Mouse (Mus musculus) midbrain, embryonic 14.5 days (tissue): ENCODE data around the gene Prss42. TPM values are rescaled to one million over a fixed set of nuclear protein-coding genes. Genes with fewer than 3 reads are reported as not detected.

ENCODE experiments used
- ATAC-seq: fragments of 200-750 bp; cut with Nextera tagmentation; 2 replicates; pipeline ENCODE4 v1.8.0; 2017; ENCODE audit warnings: moderate number of reproducible peaks, moderate library complexity; ENCODE audit not compliant: low FRiP score, low TSS enrichment
- DNase-seq: peaks from one replicate; pipeline ENCODE4 v3.0.0-alpha.2; 2015
- H3K27ac ChIP-seq: fragments of 300-500 bp; sonication (generic); replicated peaks from 2 replicates; pipeline ENCODE4 v1.5.1; 2014; ENCODE audit warnings: mild to moderate bottlenecking, low read depth, low read length, moderate library complexity
- H3K27me3 ChIP-seq: fragments of 300-500 bp; sonication (generic); 2 replicates; pipeline ENCODE4 v1.6.1; 2014; ENCODE audit warnings: low read length, control low read depth, mixed read lengths; ENCODE audit not compliant: control insufficient read depth, insufficient read depth
- H3K36me3 ChIP-seq: fragments of 300-500 bp; sonication (generic); 2 replicates; pipeline ENCODE4 v1.6.1; 2014; ENCODE audit warnings: low read length, control low read depth; ENCODE audit not compliant: control insufficient read depth, insufficient read depth
- H3K4me1 ChIP-seq: fragments of 300-500 bp; sonication (generic); 2 replicates; pipeline ENCODE4 v1.6.1; 2014; ENCODE audit warnings: mild to moderate bottlenecking, antibody characterized with exemption, low read length, control low read depth; ENCODE audit not compliant: control insufficient read depth, insufficient read depth
- H3K4me2 ChIP-seq: fragments of 300-500 bp; sonication (generic); 2 replicates; pipeline ENCODE4 v1.6.1; 2014; ENCODE audit warnings: mild to moderate bottlenecking, low read length, moderate library complexity
- H3K4me3 ChIP-seq: fragments of 300-500 bp; sonication (generic); replicated peaks from 2 replicates; pipeline ENCODE4 v1.5.1; 2014; ENCODE audit warnings: low read depth, low read length
- H3K9ac ChIP-seq: fragments of 300-500 bp; sonication (generic); replicated peaks from 2 replicates; pipeline ENCODE4 v1.6.1; 2014; ENCODE audit warnings: mild to moderate bottlenecking, low read length, moderate library complexity
- H3K9me3 ChIP-seq: fragments of 300-500 bp; sonication (generic); 2 replicates; pipeline ENCODE4 v1.6.1; 2016; ENCODE audit warnings: low read length, control low read depth, mixed read lengths; ENCODE audit not compliant: control insufficient read depth
- WGBS: fragments of 180-500 bp; shearing (Covaris S2); extraction: QIAGEN DNeasy Blood & Tissue Kit; methylation state at CpG from one replicate; pipeline ENCODE4 v1.1.7; 2014; 5-methylcytosine and 5-hydroxymethylcytosine counted together
- polyA plus RNA-seq: library from polyadenylated mRNA; unstranded; fragments of >200 nt; fragmentation: Nextera tagmentation; extraction: Ambion mirVana; gene quantifications from 2 replicates; pipeline ENCODE4 v1.2.1, GENCODE M21; 2014

Prss42 gene
- polyA plus RNA-seq, 1 experiment from 2014 or later = not detected

GRCm38 (mm10) chr9:110834961-110835360, 37.0 kb downstream of the Prss42 start:
- no peaks in the 10 kb centered on the region for H3K9me3 ChIP-seq
- ATAC-seq (no peak), DNase-seq (no peak)
- no peaks in the 10 kb centered on the region for H3K27me3 ChIP-seq
- H3K4me1 ChIP-seq = no peaks in the 10 kb centered on the region
- WGBS = 42% methylated on average over 10 of the region's 10 CpGs
- H3K4me3 ChIP-seq = no peak overlapping the region
- no peak overlapping the region for H3K9ac ChIP-seq
- H3K4me2 ChIP-seq = no peak overlapping the region
- no peak overlapping the region for H3K27ac ChIP-seq
- no peaks in the 10 kb centered on the region for H3K36me3 ChIP-seq

GRCm38 (mm10) chr9:110836112-110836511, 38.1 kb downstream of the Prss42 start:
- no peaks in the 10 kb centered on the region for H3K9me3 ChIP-seq
- no peak overlapping the region for H3K27ac ChIP-seq
- H3K36me3 ChIP-seq = no peaks in the 10 kb centered on the region
- H3K27me3 ChIP-seq = no peaks in the 10 kb centered on the region
- WGBS = 42% methylated on average over 2 of the region's 2 CpGs
- no peak overlapping the region for H3K9ac ChIP-seq
- H3K4me2 ChIP-seq = no peak overlapping the region
- H3K4me3 ChIP-seq = no peak overlapping the region
- DNase-seq (peak; percentile 16), ATAC-seq (no peak)
- H3K4me1 ChIP-seq = no peaks in the 10 kb centered on the region

- WGBS = 73% methylated on average over 6 of the region's 6 CpGs
Observed at GRCm38 (mm10) chr9:110840905-110841304, 42.9 kb downstream of the Prss42 start.

GRCm38 (mm10) chr9:110841438-110841837, 43.5 kb downstream of the Prss42 start:
- no peaks in the 10 kb centered on the region for H3K9me3 ChIP-seq
- H3K36me3 ChIP-seq = no peaks in the 10 kb centered on the region
- H3K27me3 ChIP-seq = no peaks in the 10 kb centered on the region
- H3K4me3 ChIP-seq = no peak overlapping the region
- H3K4me1 ChIP-seq = no peaks in the 10 kb centered on the region
- DNase-seq = no peak
- no peak overlapping the region for H3K4me2 ChIP-seq
- H3K27ac ChIP-seq = no peak overlapping the region
- no peak for ATAC-seq
- H3K9ac ChIP-seq = no peak overlapping the region
- 91% methylated on average over 2 of the region's 2 CpGs for WGBS

More at GRCm38 (mm10) chr9:110840905-110841304, 42.9 kb downstream of the Prss42 start:
- H3K4me2 ChIP-seq = no peak overlapping the region
- no peak overlapping the region for H3K27ac ChIP-seq
- no peaks in the 10 kb centered on the region for H3K36me3 ChIP-seq
- H3K9me3 ChIP-seq = no peaks in the 10 kb centered on the region
- ATAC-seq = no peak
- no peak overlapping the region for H3K9ac ChIP-seq
- no peaks in the 10 kb centered on the region for H3K4me1 ChIP-seq
- no peak for DNase-seq
- H3K4me3 ChIP-seq = no peak overlapping the region
- no peaks in the 10 kb centered on the region for H3K27me3 ChIP-seq

GRCm38 (mm10) chr9:110844206-110844605, 46.2 kb downstream of the Prss42 start, which contains the start of gene Prss46:
TSS of gene Prss46 (plus strand) at chr9:110844506.
- H3K4me2 ChIP-seq = no peak within 1 kb of the TSS
- H3K27me3 ChIP-seq = no peaks in the 10 kb centered on the region
- 86% methylated on average over 10 of the region's 10 CpGs for WGBS
- no peak within 1 kb of the TSS for H3K27ac ChIP-seq
- no peaks in the 10 kb centered on the region for H3K9me3 ChIP-seq
- ATAC-seq = no peak
- no peak within 1 kb of the TSS for H3K4me3 ChIP-seq
- H3K36me3 ChIP-seq = no peaks in the 10 kb centered on the region
- no peak within 1 kb of the TSS for H3K9ac ChIP-seq
- DNase-seq = no peak
- H3K4me1 ChIP-seq = no peaks in the 10 kb centered on the region

- Histone ChIP-seq H3K36me3 (no peaks in the 10 kb centered on the region), H3K27ac (no peak overlapping the region), H3K4me1 (no peaks in the 10 kb centered on the region), H3K4me3 (no peak overlapping the region), H3K9ac (no peak overlapping the region), H3K9me3 (no peaks in the 10 kb centered on the region), H3K27me3 (no peaks in the 10 kb centered on the region), H3K4me2 (no peak overlapping the region)
- DNase-seq (no peak), ATAC-seq (no peak)
- 85% methylated on average over 7 of the region's 7 CpGs for WGBS
Observed at GRCm38 (mm10) chr9:110849162-110849561, 51.2 kb downstream of the Prss42 start.

Other genes with a start within 250 kb of the Prss42 start
- gene Nradd, start 173.7 kb upstream of the Prss42 start, polyA plus RNA-seq = 22.2 and 33.7 TPM in 2 replicates
- gene Nbeal2, start 144.0 kb upstream of the Prss42 start, polyA plus RNA-seq = 3.6 and 5.3 TPM in 2 replicates
- gene Ccdc12, start 141.7 kb upstream of the Prss42 start, polyA plus RNA-seq = 106 and 122 TPM in 2 replicates
- gene Myl3, start 56.3 kb upstream of the Prss42 start, polyA plus RNA-seq = 0.25 TPM in 1 of 2 replicates, not detected in the other
- 5.8 and 9.3 TPM in 2 replicates for gene Pth1r, start 51.0 kb upstream of the Prss42 start, polyA plus RNA-seq
- gene Prss44, start 15.8 kb downstream of the Prss42 start, polyA plus RNA-seq = not detected in 2 replicates
- not detected in 2 replicates for gene Prss43, start 28.5 kb downstream of the Prss42 start, polyA plus RNA-seq
- not detected in 2 replicates for gene Prss45, start 36.4 kb downstream of the Prss42 start, polyA plus RNA-seq
- gene Prss46, start 46.3 kb downstream of the Prss42 start, polyA plus RNA-seq = not detected in 2 replicates
- 0.24 and 0.34 TPM in 2 replicates for gene Prss50, start 59.8 kb downstream of the Prss42 start, polyA plus RNA-seq
- gene Als2cl, start 81.7 kb downstream of the Prss42 start, polyA plus RNA-seq = 0.50 and 0.72 TPM in 2 replicates
- 0.75 and 1.5 TPM in 2 replicates for gene Tmie, start 81.9 kb downstream of the Prss42 start, polyA plus RNA-seq
- not detected in 2 replicates for gene Fam240a, start 118.7 kb downstream of the Prss42 start, polyA plus RNA-seq
- not detected in 2 replicates for gene Tdgf1, start 148.0 kb downstream of the Prss42 start, polyA plus RNA-seq
- gene Lrrc2, start 153.4 kb downstream of the Prss42 start, polyA plus RNA-seq = 0.38 and 0.51 TPM in 2 replicates
- not detected in 2 replicates for gene Rtp3, start 192.4 kb downstream of the Prss42 start, polyA plus RNA-seq
- 0.24 and 0.51 TPM in 2 replicates for gene Ltf, start 221.1 kb downstream of the Prss42 start, polyA plus RNA-seq